Comparison of ENCODE assay signal across 10 mouse cellular contexts in the genomic region with DNA sequence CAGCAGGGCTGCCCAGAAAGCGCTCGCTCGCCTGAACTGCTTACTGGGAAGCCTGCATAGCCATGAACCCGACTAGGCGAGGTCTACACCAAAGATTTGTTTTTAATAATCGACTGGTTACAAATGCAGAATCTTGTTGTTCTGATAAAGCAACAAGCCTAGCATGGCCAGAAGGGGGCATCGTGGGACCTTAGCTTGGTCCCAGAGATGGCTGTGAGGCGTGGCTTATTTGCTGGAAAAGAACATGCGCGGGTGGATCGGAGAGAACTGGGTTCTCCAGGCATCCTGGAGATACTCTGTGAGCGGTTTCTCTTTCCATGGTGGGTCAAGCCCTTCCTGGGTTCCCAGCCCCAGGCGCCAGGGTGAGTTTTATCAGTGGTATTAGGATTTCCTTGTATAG. TPM values are rescaled to one million over a fixed set of nuclear protein-coding genes. Genes with fewer than 3 reads are reported as not detected.
DNase-seq lines count a peak whose midpoint lies in the region; ATAC-seq and TF ChIP-seq lines count a peak whose summit lies in the region.
"Had no signal": no experiment of that assay in that cellular context is flagged by ENCODE, and none has a peak within 500 bp of the region (broad histone marks: within the 10 kb centered on the region; RNA-seq: fewer than 3 reads in every experiment).

No protein-coding gene starts in this region.

- WGBS in heart, adult 2 months: 26% methylated on average over 13 of the region's 13 CpGs
- 34% methylated on average over 13 of the region's 13 CpGs for WGBS in heart, embryonic 10.5 days
- WGBS in embryonic facial prominence, embryonic 10.5 days: 40% methylated on average over 13 of the region's 13 CpGs
- 38% methylated on average over 13 of the region's 13 CpGs for WGBS in hindbrain, embryonic 11.5 days
- 34% methylated on average over 13 of the region's 13 CpGs for WGBS in neural tube, embryonic 13.5 days

- H3K4me2 ChIP-seq in hindbrain, embryonic 11.5 days (replicated peaks; ENCODE audit: low read depth, low read length): no peak overlapping the region
- peak overlapping the region; percentile 24; the same call in 1 of the 2 replicates for H3K4me2 ChIP-seq in neural tube, embryonic 13.5 days

- H3K4me3 ChIP-seq in heart, adult 2 months: no peak overlapping the region
- H3K4me3 ChIP-seq in heart, embryonic 10.5 days: no peak overlapping the region
- H3K4me3 ChIP-seq in embryonic facial prominence, embryonic 10.5 days: no peak overlapping the region
- no peak overlapping the region for H3K4me3 ChIP-seq in hindbrain, embryonic 11.5 days (ENCODE audit: low read depth, low read length)
- H3K4me3 ChIP-seq in neural tube, embryonic 13.5 days: no peak overlapping the region

- ATAC-seq in hindbrain, embryonic 11.5 days (ENCODE audit: low FRiP score): no peak
- ATAC-seq in neural tube, embryonic 13.5 days (ENCODE audit: low read depth): no peak; the same call in 1 of the 2 replicates

- intact Hi-C loops in heart, adult 2 months (cut with DNase I): no loop called here
- intact Hi-C loops in left cerebral cortex, postnatal 14 days (cut with DNase I): no loop called here

- peak; percentile 37 to 40 for DNase-seq in heart, adult 2 months
- DNase-seq in heart, embryonic 10.5 days (ENCODE audit: low spot score): no peak
- DNase-seq in ZHBTc4 (ENCODE audit: low read depth, low spot score): peak; percentile 89
- peak; percentile 48 for DNase-seq in embryonic facial prominence, embryonic 10.5 days (ENCODE audit: low spot score)
- DNase-seq in hindbrain, embryonic 11.5 days (ENCODE audit: low spot score): peak; percentile 71
- peak; percentile 72 to 87 for DNase-seq in left cerebral cortex, postnatal 14 days (ENCODE audit: low spot score in 2 of 2)
- no peak for DNase-seq in spleen, postnatal 36 days (ENCODE audit: low spot score in 2 of 2)

- no peak overlapping the region for H3K27ac ChIP-seq in heart, adult 2 months
- H3K27ac ChIP-seq in heart, embryonic 10.5 days: no peak overlapping the region
- H3K27ac ChIP-seq in embryonic facial prominence, embryonic 10.5 days (replicated peaks): no peak overlapping the region
- no peak overlapping the region for H3K27ac ChIP-seq in hindbrain, embryonic 11.5 days (ENCODE audit: low read depth, low read length)
- no peak overlapping the region for H3K27ac ChIP-seq in neural tube, embryonic 13.5 days (replicated peaks)

- no peaks in the 10 kb centered on the region for H3K27me3 ChIP-seq in heart, adult 2 months (ENCODE audit: control insufficient read depth, insufficient read depth, low read length)
- H3K27me3 ChIP-seq in heart, embryonic 10.5 days (ENCODE audit: insufficient read depth, poor library complexity, severe bottlenecking): no peaks in the 10 kb centered on the region
- H3K27me3 ChIP-seq in embryonic facial prominence, embryonic 10.5 days (replicated peaks; ENCODE audit: low read depth, poor library complexity, severe bottlenecking): peaks cover 2% of the 10 kb centered on the region; the same call in 1 of the 2 replicates
- H3K27me3 ChIP-seq in hindbrain, embryonic 11.5 days (ENCODE audit: control insufficient read depth, insufficient read depth, low read length): no peaks in the 10 kb centered on the region
- no peaks in the 10 kb centered on the region for H3K27me3 ChIP-seq in neural tube, embryonic 13.5 days

- peak; percentile 67 for TF ChIP-seq CTCF in heart, adult 2 months (IDR thresholded peaks at IDR 0.05)

- no peaks in the 10 kb centered on the region for H3K79me2 ChIP-seq in heart, adult 2 months (replicated peaks; ENCODE audit: control insufficient read depth, insufficient read depth, low read length)

- H3K4me1 ChIP-seq in heart, adult 2 months (ENCODE audit: control insufficient read depth, insufficient read depth, low read length): no peaks in the 10 kb centered on the region
- H3K4me1 ChIP-seq in heart, embryonic 10.5 days: no peaks in the 10 kb centered on the region
- no peaks in the 10 kb centered on the region for H3K4me1 ChIP-seq in embryonic facial prominence, embryonic 10.5 days
- no peaks in the 10 kb centered on the region for H3K4me1 ChIP-seq in hindbrain, embryonic 11.5 days (replicated peaks; ENCODE audit: control insufficient read depth, insufficient read depth, low read length)
- H3K4me1 ChIP-seq in neural tube, embryonic 13.5 days (replicated peaks): no peaks in the 10 kb centered on the region

- H3K9me3 ChIP-seq in heart, embryonic 10.5 days: no peaks in the 10 kb centered on the region
- no peaks in the 10 kb centered on the region for H3K9me3 ChIP-seq in embryonic facial prominence, embryonic 10.5 days
- H3K9me3 ChIP-seq in hindbrain, embryonic 11.5 days (ENCODE audit: control insufficient read depth, low read length): no peaks in the 10 kb centered on the region
- no peaks in the 10 kb centered on the region for H3K9me3 ChIP-seq in neural tube, embryonic 13.5 days

- H3K9ac ChIP-seq in heart, adult 2 months (ENCODE audit: low read depth, low read length): no peak overlapping the region
- no peak overlapping the region for H3K9ac ChIP-seq in hindbrain, embryonic 11.5 days (ENCODE audit: low read depth, low read length)
- no peak overlapping the region for H3K9ac ChIP-seq in neural tube, embryonic 13.5 days

- no peak for TF ChIP-seq POLR2A in heart, adult 2 months (IDR thresholded peaks at IDR 0.05; ENCODE audit: insufficient read depth, low read depth, low read length)

- H3K36me3 ChIP-seq in heart, adult 2 months (ENCODE audit: control insufficient read depth, insufficient read depth, low read length): no peaks in the 10 kb centered on the region
- H3K36me3 ChIP-seq in heart, embryonic 10.5 days: no peaks in the 10 kb centered on the region
- no peaks in the 10 kb centered on the region for H3K36me3 ChIP-seq in embryonic facial prominence, embryonic 10.5 days (replicated peaks)
- no peaks in the 10 kb centered on the region for H3K36me3 ChIP-seq in hindbrain, embryonic 11.5 days (ENCODE audit: control insufficient read depth, insufficient read depth, low read length)
- no peaks in the 10 kb centered on the region for H3K36me3 ChIP-seq in neural tube, embryonic 13.5 days

- no peak for TF ChIP-seq EP300 in heart, adult 2 months (IDR thresholded peaks at IDR 0.05; ENCODE audit: insufficient read depth, low read depth, low read length)

RNA-seq across cellular contexts. Expression of gene Mobp, which starts 35.0 kb away (rescaled TPM):
- not detected for total RNA-seq in heart, adult 2 months (2021)
- polyA plus RNA-seq in heart, adult 2 months (2012; rRNA removed): 0.09 TPM in 1 of 2 replicates, not detected in the other
- polyA plus RNA-seq in heart, embryonic 10.5 days (2016; fragmentation: Nextera tagmentation; extraction: Ambion mirVana): not detected in 2 replicates
- 0.53 and 0.93 TPM in 2 replicates for polyA plus RNA-seq in embryonic facial prominence, embryonic 10.5 days (2016; fragmentation: Nextera tagmentation; extraction: Ambion mirVana)
- polyA plus RNA-seq in hindbrain, embryonic 11.5 days (2014; fragmentation: Nextera tagmentation; extraction: Ambion mirVana): 0.36 TPM in 1 of 2 replicates, not detected in the other
- 100 to 1,000 TPM; 128 to 224 TPM for total RNA-seq in left cerebral cortex, postnatal 14 days (2021)
- polyA plus RNA-seq in neural tube, embryonic 13.5 days (2015; fragmentation: Nextera tagmentation; extraction: Ambion mirVana): 0.10 and 0.11 TPM in 2 replicates
- total RNA-seq: adrenal gland, adult 18-20 months had no signal
- polyA plus RNA-seq: liver, embryonic 16.5 days had no signal

RNA-seq across cellular contexts. Expression of gene Rpsa, which starts 57.0 kb away (rescaled TPM):
- total RNA-seq in heart, adult 2 months (2021): 100 to 1,000 TPM; 457 to 528 TPM
- polyA plus RNA-seq in heart, adult 2 months (2012; rRNA removed): 1,018 and 1,107 TPM in 2 replicates
- polyA plus RNA-seq in heart, embryonic 10.5 days (2016; fragmentation: Nextera tagmentation; extraction: Ambion mirVana): 1,047 and 1,189 TPM in 2 replicates
- 1,445 and 1,457 TPM in 2 replicates for polyA plus RNA-seq in embryonic facial prominence, embryonic 10.5 days (2016; fragmentation: Nextera tagmentation; extraction: Ambion mirVana)
- polyA plus RNA-seq in hindbrain, embryonic 11.5 days (2014; fragmentation: Nextera tagmentation; extraction: Ambion mirVana): 1,430 and 1,488 TPM in 2 replicates
- total RNA-seq in left cerebral cortex, postnatal 14 days (2021): 100 to 1,000 TPM; 505 to 517 TPM
- 806 and 866 TPM in 2 replicates for polyA plus RNA-seq in neural tube, embryonic 13.5 days (2015; fragmentation: Nextera tagmentation; extraction: Ambion mirVana)

Comparison
In these comparisons a context has a peak if more than half of its experiments do, and no peak if none do; other contexts are left out.
1. DNase-seq: peak in heart, adult 2 months (2 of 2), ZHBTc4 (single experiment), embryonic facial prominence, embryonic 10.5 days (single experiment), hindbrain, embryonic 11.5 days (single experiment) and left cerebral cortex, postnatal 14 days (2 of 2); none in heart, embryonic 10.5 days (single experiment) and spleen, postnatal 36 days (0 of 2).